Mouse (Mus musculus): ENCODE results near the gene Tshz2. TPM values are rescaled to one million over a fixed set of nuclear protein-coding genes. Genes with fewer than 3 reads are reported as not detected.
A peak's percentile ranks its signal among the peaks of the same experiment; 100 is the strongest.

Gene Tshz2
- polyA plus RNA-seq, 1 experiment = not detected

DNA sequence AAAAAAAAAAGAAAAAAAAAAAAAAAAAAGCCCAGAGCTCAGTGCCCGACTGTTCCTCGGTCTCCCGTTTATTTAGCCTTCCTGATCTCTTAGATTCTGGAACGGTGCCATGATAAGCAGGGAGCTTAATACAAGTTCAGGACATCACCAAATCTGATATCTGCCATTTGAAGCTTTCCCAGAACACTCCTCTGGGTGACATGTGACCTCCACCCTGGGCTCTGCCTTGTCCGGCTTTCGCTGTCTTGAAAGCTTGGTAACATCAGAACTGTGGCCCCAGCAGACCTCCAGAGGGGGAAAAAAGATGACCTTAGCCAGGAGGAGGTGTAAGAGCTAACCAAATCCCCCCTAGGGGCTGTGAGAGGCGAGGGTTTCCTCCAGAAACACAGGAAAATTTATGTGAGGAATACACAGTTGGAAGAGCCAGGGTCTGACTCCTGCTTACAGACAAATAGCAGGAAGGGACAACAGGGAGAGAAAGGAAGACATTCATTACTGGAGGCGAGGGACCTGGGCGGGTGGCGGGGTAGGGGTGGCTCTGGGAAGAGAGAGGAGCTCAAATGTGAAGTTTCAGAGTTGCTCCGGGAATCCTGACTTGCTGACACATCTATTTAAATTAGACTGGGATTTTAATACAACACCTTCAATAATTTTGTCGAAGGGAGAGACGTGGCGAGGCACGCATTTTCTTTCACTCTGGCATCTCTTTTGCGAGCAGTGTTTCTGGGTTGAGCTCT is 363.9 kb downstream of the Tshz2 start:
- Histone ChIP-seq H3K27me3 (ENCODE audit: control insufficient read depth, insufficient read depth, insufficient read length) (no peaks in the 10 kb centered on the region), H3K79me2 (ENCODE audit: control insufficient read depth, insufficient read depth) (no peaks in the 10 kb centered on the region), H3K36me3 (ENCODE audit: control insufficient read depth, insufficient read depth) (no peaks in the 10 kb centered on the region), H3K4me3 (ENCODE audit: insufficient read depth, poor library complexity, severe bottlenecking) (no peak overlapping the region), H3K79me3 (ENCODE audit: low read depth) (no peaks in the 10 kb centered on the region), H3ac (ENCODE audit: control insufficient read depth, insufficient read length, low read depth) (no peak overlapping the region)
- TF ChIP-seq USF1 (IDR thresholded peaks at IDR 0.05; ENCODE audit: low read depth) = no peak
- TF ChIP-seq MYOD1 (IDR thresholded peaks at IDR 0.05; ENCODE audit: control insufficient read depth, insufficient read length, low read depth) = no peak
- TF ChIP-seq FOSL1 (IDR thresholded peaks at IDR 0.05; ENCODE audit: insufficient read depth, low read length, poor library complexity, severe bottlenecking) = no peak

DNA sequence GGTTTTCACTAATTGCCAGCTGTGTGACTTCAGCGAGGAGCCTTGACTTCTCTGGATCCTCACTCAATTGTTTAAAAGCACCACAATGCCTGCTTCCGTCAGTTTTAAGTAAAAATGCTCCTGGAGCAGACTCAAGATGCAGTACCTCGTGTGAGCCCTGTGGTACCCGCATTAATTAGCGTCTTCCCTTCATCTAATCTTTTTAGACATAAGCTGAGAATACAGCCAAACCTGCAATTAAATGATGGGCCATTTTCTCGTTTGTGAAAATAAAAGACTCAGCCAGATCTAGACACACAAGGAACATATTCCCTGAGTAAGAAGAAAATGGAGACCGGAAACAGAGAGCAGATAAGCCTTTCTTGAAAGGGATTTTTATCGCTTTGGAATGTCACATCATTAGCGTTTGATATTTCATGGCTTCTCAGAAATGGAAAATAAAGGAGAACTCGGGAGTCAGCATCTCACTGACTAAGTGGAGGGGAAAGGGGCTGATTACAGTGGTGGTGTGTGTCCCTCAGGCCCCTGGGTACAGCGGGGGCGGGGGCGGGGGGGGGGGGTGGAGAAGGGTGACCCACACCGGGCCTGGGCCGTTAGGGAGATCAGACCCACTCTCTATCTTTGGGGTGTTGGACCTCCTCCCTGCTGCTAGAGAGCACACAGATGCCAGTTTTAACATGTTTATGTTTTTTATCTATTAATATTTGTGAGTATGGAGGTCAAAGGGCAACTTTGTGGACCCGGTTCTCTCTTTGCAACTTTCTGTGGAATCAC is 364.6 kb downstream of the Tshz2 start:
- no peaks in the 10 kb centered on the region for H3K36me3 ChIP-seq (ENCODE audit: control insufficient read depth, insufficient read depth)
- no peak for TF ChIP-seq MYOD1 (IDR thresholded peaks at IDR 0.05; ENCODE audit: control insufficient read depth, insufficient read length, low read depth)
- no peak for TF ChIP-seq MYOG (IDR thresholded peaks at IDR 0.05; ENCODE audit: control insufficient read depth, extremely low read depth, insufficient read length)
- TF ChIP-seq CEBPB (IDR thresholded peaks at IDR 0.05; ENCODE audit: low read depth) = no peak
- TF ChIP-seq CTCF (IDR thresholded peaks at IDR 0.05; ENCODE audit: control insufficient read depth, insufficient read depth, insufficient read length) = no peak
- TF ChIP-seq MAX (IDR thresholded peaks at IDR 0.05) = no peak
- TF ChIP-seq USF1 (IDR thresholded peaks at IDR 0.05; ENCODE audit: low read depth) = no peak
- no peak for TF ChIP-seq FOSL1 (IDR thresholded peaks at IDR 0.05; ENCODE audit: insufficient read depth, low read length, poor library complexity, severe bottlenecking)
- H3K4me3 ChIP-seq (ENCODE audit: insufficient read depth, poor library complexity, severe bottlenecking) = no peak overlapping the region
- no peak overlapping the region for H3ac ChIP-seq (ENCODE audit: control insufficient read depth, insufficient read length, low read depth)
- no peaks in the 10 kb centered on the region for H3K79me2 ChIP-seq (ENCODE audit: control insufficient read depth, insufficient read depth)
- H3K79me3 ChIP-seq (ENCODE audit: low read depth) = no peaks in the 10 kb centered on the region
- H3K27me3 ChIP-seq (ENCODE audit: control insufficient read depth, insufficient read depth, insufficient read length) = no peaks in the 10 kb centered on the region

DNA sequence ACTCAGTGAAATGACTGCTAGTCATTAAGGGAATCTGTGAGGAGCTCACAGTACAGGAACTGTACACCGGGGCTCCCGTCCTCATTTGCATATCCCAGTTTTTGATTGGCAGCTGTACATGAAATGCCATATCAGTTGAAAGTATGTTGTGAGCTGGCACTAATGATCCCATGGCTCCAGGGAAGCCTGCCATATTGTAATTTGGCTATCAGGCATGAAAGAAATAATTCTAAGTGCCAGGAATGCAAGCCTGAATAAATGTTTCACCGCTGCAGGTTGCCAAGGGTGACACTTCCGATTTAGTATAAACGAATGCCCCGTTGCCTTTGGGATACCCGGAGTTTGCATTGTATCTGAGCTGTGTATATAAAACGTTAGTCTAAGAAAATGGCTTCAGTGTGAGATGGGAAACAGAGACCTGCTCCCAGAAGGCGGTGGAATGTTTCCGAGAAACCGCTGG is 366.1 kb downstream of the Tshz2 start:
- Histone ChIP-seq H3K79me3 (ENCODE audit: low read depth) (no peaks in the 10 kb centered on the region), H3K4me3 (ENCODE audit: insufficient read depth, poor library complexity, severe bottlenecking) (no peak overlapping the region), H3K36me3 (ENCODE audit: control insufficient read depth, insufficient read depth) (no peaks in the 10 kb centered on the region), H3K27me3 (ENCODE audit: control insufficient read depth, insufficient read depth, insufficient read length) (no peaks in the 10 kb centered on the region), H3K79me2 (ENCODE audit: control insufficient read depth, insufficient read depth) (no peaks in the 10 kb centered on the region), H3ac (ENCODE audit: control insufficient read depth, insufficient read length, low read depth) (no peak overlapping the region)
- TF ChIP-seq CEBPB (IDR thresholded peaks at IDR 0.05; ENCODE audit: low read depth) (no peak), USF1 (IDR thresholded peaks at IDR 0.05; ENCODE audit: low read depth) (no peak), FOSL1 (IDR thresholded peaks at IDR 0.05; ENCODE audit: insufficient read depth, low read length, poor library complexity, severe bottlenecking) (no peak), MYOG (IDR thresholded peaks at IDR 0.05; ENCODE audit: control insufficient read depth, extremely low read depth, insufficient read length) (no peak), MYOD1 (IDR thresholded peaks at IDR 0.05; ENCODE audit: control insufficient read depth, insufficient read length, low read depth) (no peak), MAX (IDR thresholded peaks at IDR 0.05) (no peak), CTCF (IDR thresholded peaks at IDR 0.05; ENCODE audit: control insufficient read depth, insufficient read depth, insufficient read length) (no peak)

DNA sequence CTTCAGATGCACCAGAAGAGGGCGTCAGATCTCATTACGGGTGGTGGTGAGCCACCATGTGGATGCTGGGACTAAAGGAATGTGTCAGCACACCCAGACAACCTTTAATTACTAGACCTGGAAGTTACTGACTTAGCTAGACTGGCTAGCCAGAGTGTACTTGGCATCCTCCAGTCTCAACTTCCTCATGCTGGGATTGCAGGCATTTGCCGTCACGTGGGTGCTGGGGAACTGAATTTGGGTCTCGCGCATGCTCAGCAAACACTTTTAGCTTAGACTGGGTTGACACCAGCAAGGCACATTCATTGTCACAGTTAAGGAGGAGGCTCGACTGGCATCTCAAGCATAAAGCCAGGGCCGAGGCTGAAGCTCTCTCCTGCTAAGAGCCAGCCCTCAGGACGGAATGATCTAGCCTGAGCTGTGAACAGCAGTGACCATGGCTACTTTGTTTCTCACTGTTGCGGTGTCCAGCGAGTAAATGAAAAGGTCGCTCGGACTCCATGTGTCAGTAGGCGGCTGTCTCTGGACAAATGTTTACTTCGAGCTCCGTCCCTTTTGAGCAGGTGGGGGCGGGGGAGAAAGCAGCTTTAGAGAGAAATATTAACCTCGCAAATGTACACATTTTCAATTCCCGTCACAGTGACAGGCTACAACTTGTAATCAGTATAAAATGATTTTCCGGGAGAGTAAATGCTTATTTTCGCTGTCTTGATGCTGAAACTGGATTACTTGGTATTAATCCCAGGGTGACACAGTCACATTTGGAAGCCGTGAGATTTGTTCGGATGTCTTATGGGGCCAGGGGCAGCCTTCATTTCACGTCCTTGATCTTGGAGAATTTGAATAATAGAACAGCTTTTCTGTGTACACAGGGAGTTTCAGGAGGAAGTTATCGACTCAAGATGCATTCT is 370.0 kb downstream of the Tshz2 start:
- Histone ChIP-seq H3K27me3 (ENCODE audit: control insufficient read depth, insufficient read depth, insufficient read length) (no peaks in the 10 kb centered on the region), H3K4me3 (ENCODE audit: insufficient read depth, poor library complexity, severe bottlenecking) (no peak overlapping the region), H3ac (ENCODE audit: control insufficient read depth, insufficient read length, low read depth) (no peak overlapping the region), H3K79me2 (ENCODE audit: control insufficient read depth, insufficient read depth) (no peaks in the 10 kb centered on the region), H3K36me3 (ENCODE audit: control insufficient read depth, insufficient read depth) (no peaks in the 10 kb centered on the region), H3K79me3 (ENCODE audit: low read depth) (no peaks in the 10 kb centered on the region)
- TF ChIP-seq CEBPB (IDR thresholded peaks at IDR 0.05; ENCODE audit: low read depth) (no peak), USF1 (IDR thresholded peaks at IDR 0.05; ENCODE audit: low read depth) (peak; percentile 47)

DNA sequence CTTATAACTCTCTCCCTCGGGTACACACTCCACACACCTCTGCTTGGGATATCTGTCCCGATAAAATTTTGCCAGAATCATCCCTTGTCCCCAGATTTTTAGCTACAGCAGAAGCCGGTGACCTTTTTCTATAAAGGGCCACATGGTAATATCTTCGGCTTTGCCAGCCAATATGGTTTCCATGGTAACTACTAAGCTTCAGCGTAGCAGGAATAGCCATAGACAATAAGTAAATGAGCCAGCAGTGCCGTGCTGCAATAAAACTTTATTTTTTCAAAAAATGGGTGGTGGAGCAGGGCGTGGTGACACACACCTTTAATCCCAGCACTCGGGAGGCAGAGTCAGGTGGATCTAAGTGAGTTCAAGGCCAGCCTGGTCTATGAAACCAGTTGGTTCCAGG is 370.9 kb downstream of the Tshz2 start:
- H3K4me3 ChIP-seq (ENCODE audit: insufficient read depth, poor library complexity, severe bottlenecking) = no peak overlapping the region
- no peaks in the 10 kb centered on the region for H3K36me3 ChIP-seq (ENCODE audit: control insufficient read depth, insufficient read depth)
- TF ChIP-seq MYOD1 (IDR thresholded peaks at IDR 0.05; ENCODE audit: control insufficient read depth, insufficient read length, low read depth) (no peak), MAX (IDR thresholded peaks at IDR 0.05) (no peak), CTCF (IDR thresholded peaks at IDR 0.05; ENCODE audit: control insufficient read depth, insufficient read depth, insufficient read length) (no peak), USF1 (IDR thresholded peaks at IDR 0.05; ENCODE audit: low read depth) (no peak), CEBPB (IDR thresholded peaks at IDR 0.05; ENCODE audit: low read depth) (no peak), MYOG (IDR thresholded peaks at IDR 0.05; ENCODE audit: control insufficient read depth, extremely low read depth, insufficient read length) (no peak), FOSL1 (IDR thresholded peaks at IDR 0.05; ENCODE audit: insufficient read depth, low read length, poor library complexity, severe bottlenecking) (no peak)
- H3K79me2 ChIP-seq (ENCODE audit: control insufficient read depth, insufficient read depth) = no peaks in the 10 kb centered on the region
- H3ac ChIP-seq (ENCODE audit: control insufficient read depth, insufficient read length, low read depth) = no peak overlapping the region
- H3K27me3 ChIP-seq (ENCODE audit: control insufficient read depth, insufficient read depth, insufficient read length) = no peaks in the 10 kb centered on the region
- no peaks in the 10 kb centered on the region for H3K79me3 ChIP-seq (ENCODE audit: low read depth)
